ENCODE assay signal across 10 mouse cellular contexts in the genomic region with DNA sequence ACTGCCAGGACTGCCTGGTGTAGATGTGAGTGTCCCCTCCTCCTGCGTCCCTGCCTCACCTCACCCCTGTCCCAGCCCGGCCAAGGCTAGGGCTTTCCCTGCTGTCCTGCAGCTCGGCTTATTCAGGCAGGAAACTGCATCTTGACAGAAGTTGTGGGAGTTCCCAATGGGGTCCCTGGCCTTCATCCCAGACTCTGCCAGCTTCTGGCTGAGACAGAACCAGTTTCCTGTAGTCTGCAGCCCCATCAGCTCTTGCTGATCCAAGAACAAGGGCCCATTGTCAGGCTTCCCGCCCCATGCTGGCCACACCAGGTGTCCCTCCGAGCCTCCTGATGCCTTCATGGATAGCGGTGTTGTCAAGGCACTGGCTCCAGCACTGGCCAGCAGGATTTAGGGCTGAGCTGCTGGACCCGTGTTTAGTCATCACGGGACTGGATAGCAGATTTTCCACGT. TPM values are rescaled to one million over a fixed set of nuclear protein-coding genes. Genes with fewer than 3 reads are reported as not detected.
DNase-seq lines count a peak whose midpoint lies in the region; ATAC-seq and TF ChIP-seq lines count a peak whose summit lies in the region.
"Had no signal": no experiment of that assay in that cellular context is flagged by ENCODE, and none has a peak within 500 bp of the region (broad histone marks: within the 10 kb centered on the region; RNA-seq: fewer than 3 reads in every experiment).

No protein-coding gene starts in this region.

- H3K4me3 ChIP-seq in layer of hippocampus, adult 2 months, result no peak overlapping the region
- peak overlapping the region; percentile 46 for H3K4me3 ChIP-seq in embryonic facial prominence, embryonic 13.5 days
- peak overlapping the region; percentile 53 for H3K4me3 ChIP-seq in limb, embryonic 13.5 days

- no peak for DNase-seq in layer of hippocampus, adult 2 months (ENCODE audit: low spot score in 2 of 2)
- no peak for DNase-seq in layer of hippocampus, postnatal 25 days (ENCODE audit: extremely low spot score in 1 of 2, low spot score in 1 of 2)
- peak; percentile 57 for DNase-seq in cerebellum, adult 11 months
- DNase-seq in gastrocnemius, adult 18-20 months (ENCODE audit: low spot score), result no peak
- no peak for DNase-seq in liver
- DNase-seq in T-cell, adult 2 months (ENCODE audit: low spot score), result no peak

- peaks cover 50% of the 10 kb centered on the region for H3K4me1 ChIP-seq in embryonic facial prominence, embryonic 13.5 days
- peaks cover 69% of the 10 kb centered on the region for H3K4me1 ChIP-seq in limb, embryonic 13.5 days

- 11% methylated on average over 9 of the region's 9 CpGs for WGBS in embryonic facial prominence, embryonic 13.5 days
- WGBS in limb, embryonic 13.5 days, result 27% methylated on average over 9 of the region's 9 CpGs

- peak overlapping the region; percentile 72 for H3K4me2 ChIP-seq in embryonic facial prominence, embryonic 13.5 days
- peak overlapping the region; percentile 71 for H3K4me2 ChIP-seq in limb, embryonic 13.5 days (replicated peaks)

- peak overlapping the region; percentile 64 for H3K9ac ChIP-seq in embryonic facial prominence, embryonic 13.5 days
- peak overlapping the region; percentile 75 for H3K9ac ChIP-seq in limb, embryonic 13.5 days

- peaks cover 33% of the 10 kb centered on the region for H3K27me3 ChIP-seq in embryonic facial prominence, embryonic 13.5 days
- H3K27me3 ChIP-seq in limb, embryonic 13.5 days, result peaks cover 33% of the 10 kb centered on the region
- H3K27me3 ChIP-seq: Patski had no signal

- H3K36me3 ChIP-seq in embryonic facial prominence, embryonic 13.5 days, result peaks cover 7% of the 10 kb centered on the region
- H3K36me3 ChIP-seq in limb, embryonic 13.5 days, result peaks cover 10% of the 10 kb centered on the region

- peak overlapping the region; percentile 14; the same call in 1 of the 2 replicates for H3K27ac ChIP-seq in layer of hippocampus, adult 2 months
- H3K27ac ChIP-seq in embryonic facial prominence, embryonic 13.5 days, result peak overlapping the region; percentile 71
- peak overlapping the region; percentile 89 for H3K27ac ChIP-seq in limb, embryonic 13.5 days

- TF ChIP-seq CTCF in layer of hippocampus, adult 2 months (conservative IDR thresholded peaks at IDR 0.05), result no peak

- H3K9me3 ChIP-seq in embryonic facial prominence, embryonic 13.5 days, result no peaks in the 10 kb centered on the region
- H3K9me3 ChIP-seq in limb, embryonic 13.5 days, result no peaks in the 10 kb centered on the region

- ATAC-seq in embryonic facial prominence, embryonic 13.5 days (ENCODE audit: insufficient number of reproducible peaks, insufficient read depth, low FRiP score, low TSS enrichment, low read depth), result no peak
- ATAC-seq in limb, embryonic 13.5 days (ENCODE audit: low FRiP score, low read depth), result no peak
- ATAC-seq: Patski had no signal

RNA-seq across cellular contexts. Expression of a gene that starts 3.0 kb away (rescaled TPM):
- 10 to 100 TPM in 1 of 2 experiments, 1 to 10 TPM in 1; 6.8 to 10.4 TPM for total RNA-seq in layer of hippocampus, adult 2 months (2021)
- 10 to 100 TPM; 15.5 to 16.0 TPM for total RNA-seq in layer of hippocampus, postnatal 25 days (2021)
- polyA plus RNA-seq in embryonic facial prominence, embryonic 13.5 days (2015; fragmentation: Nextera tagmentation; extraction: Ambion mirVana), result 204 and 275 TPM in 2 replicates
- polyA plus RNA-seq in limb, embryonic 13.5 days (2015; fragmentation: Nextera tagmentation; extraction: Ambion mirVana), result 426 and 449 TPM in 2 replicates
- total RNA-seq in gastrocnemius, adult 18-20 months (2021), result under 1 TPM in 1 of 2 experiments, not detected in 1; 0.07 TPM

RNA-seq across cellular contexts. Expression of a gene that starts 11.6 kb away (rescaled TPM):
- total RNA-seq in layer of hippocampus, adult 2 months (2021), result 10 to 100 TPM; 36.2 to 40.6 TPM
- total RNA-seq in layer of hippocampus, postnatal 25 days (2021), result 10 to 100 TPM; 43.2 to 45.6 TPM
- 71.5 and 77.2 TPM in 2 replicates for polyA plus RNA-seq in embryonic facial prominence, embryonic 13.5 days (2015; fragmentation: Nextera tagmentation; extraction: Ambion mirVana)
- polyA plus RNA-seq in limb, embryonic 13.5 days (2015; fragmentation: Nextera tagmentation; extraction: Ambion mirVana), result 85.0 and 88.1 TPM in 2 replicates
- 10 to 100 TPM; 20.7 to 25.7 TPM for total RNA-seq in gastrocnemius, adult 18-20 months (2021)

RNA-seq across cellular contexts. Expression of a gene that starts 19.5 kb away (rescaled TPM):
- total RNA-seq in layer of hippocampus, adult 2 months (2021), result 10 to 100 TPM; 19.4 to 23.4 TPM
- total RNA-seq in layer of hippocampus, postnatal 25 days (2021), result 10 to 100 TPM; 17.8 to 21.2 TPM
- polyA plus RNA-seq in embryonic facial prominence, embryonic 13.5 days (2015; fragmentation: Nextera tagmentation; extraction: Ambion mirVana), result 36.8 and 37.5 TPM in 2 replicates
- 35.0 and 39.2 TPM in 2 replicates for polyA plus RNA-seq in limb, embryonic 13.5 days (2015; fragmentation: Nextera tagmentation; extraction: Ambion mirVana)
- total RNA-seq in gastrocnemius, adult 18-20 months (2021), result 1 to 10 TPM; 4.4 to 4.5 TPM

RNA-seq across cellular contexts. Expression of a gene that starts 41.9 kb away (rescaled TPM):
- under 1 TPM in 1 of 2 experiments, not detected in 1; 0.47 TPM for total RNA-seq in layer of hippocampus, adult 2 months (2021)
- total RNA-seq in layer of hippocampus, postnatal 25 days (2021), result under 1 TPM; 0.42 to 0.49 TPM
- 0.28 and 0.65 TPM in 2 replicates for polyA plus RNA-seq in embryonic facial prominence, embryonic 13.5 days (2015; fragmentation: Nextera tagmentation; extraction: Ambion mirVana)
- 0.55 and 0.59 TPM in 2 replicates for polyA plus RNA-seq in limb, embryonic 13.5 days (2015; fragmentation: Nextera tagmentation; extraction: Ambion mirVana)
- not detected for total RNA-seq in gastrocnemius, adult 18-20 months (2021)
- polyA plus RNA-seq: large intestine, adult 2 months; Patski had no signal

Comparison
In these comparisons a context has a peak if more than half of its experiments do, and no peak if none do; other contexts are left out.
1. H3K27ac ChIP-seq: peak in every context shown above with its lines; median percentile 89 in limb, embryonic 13.5 days; 71 in embryonic facial prominence, embryonic 13.5 days; 14 in layer of hippocampus, adult 2 months.
2. RNA of a gene that starts 3.0 kb away (total RNA-seq): 15.5 to 16.0 TPM in layer of hippocampus, postnatal 25 days and 6.8 to 10.4 TPM in layer of hippocampus, adult 2 months; 0.07 TPM in gastrocnemius, adult 18-20 months; every median in the first group is over 4 times any median in the second.